ENCODE assay signal across 13 mouse cellular contexts in genomic region chr14:121473869-121474268, GRCm38 (mm10). TPM values are rescaled to one million over a fixed set of nuclear protein-coding genes. Genes with fewer than 3 reads are reported as not detected.
"Had no signal": no experiment of that assay in that cellular context is flagged by ENCODE, and none has a peak within 500 bp of the region (broad histone marks: within the 10 kb centered on the region; RNA-seq: fewer than 3 reads in every experiment).

No protein-coding gene starts in this region.

- DNase-seq: kidney, postnatal 36 days; liver; lung, adult 2 months; lung, postnatal 36 days; right cerebral cortex, postnatal 14 days had no signal

- H3K27me3 ChIP-seq: limb, embryonic 12.5 days had no signal

- H3K27ac ChIP-seq: layer of hippocampus, adult 2 months; limb, embryonic 12.5 days; liver, embryonic 14.5 days; midbrain, embryonic 13.5 days had no signal

- H3K9me3 ChIP-seq: limb, embryonic 12.5 days; midbrain, embryonic 13.5 days had no signal

- H3K4me1 ChIP-seq: limb, embryonic 12.5 days; midbrain, embryonic 13.5 days had no signal

- H3K4me2 ChIP-seq: limb, embryonic 12.5 days; midbrain, embryonic 13.5 days had no signal

- H3K9ac ChIP-seq: limb, embryonic 12.5 days; liver, embryonic 14.5 days; midbrain, embryonic 13.5 days had no signal

- ATAC-seq: lung, postnatal 0 days; midbrain, embryonic 13.5 days had no signal

- H3K4me3 ChIP-seq: layer of hippocampus, adult 2 months; limb, embryonic 12.5 days; midbrain, embryonic 13.5 days had no signal

- H3K36me3 ChIP-seq: limb, embryonic 12.5 days; midbrain, embryonic 13.5 days had no signal

RNA-seq across cellular contexts. Expression of gene Slc15a1, which starts 31.2 kb away (rescaled TPM):
- total RNA-seq: layer of hippocampus, adult 2 months; left cerebral cortex, postnatal 36 days; megakaryocyte progenitor cell, adult 5-6 weeks had no signal
- polyA plus RNA-seq: limb, embryonic 12.5 days; liver, embryonic 14.5 days; neural tube, embryonic 14.5 days had no signal
